Mouse (Mus musculus): ENCODE measurements at regions not wholly inside any gene's neighbourhood (a gene's known extent, or its start where the extent isn't known, plus 50 kb on each side); places are given as distances from the start of the nearest gene placed in this dataset.

DNA sequence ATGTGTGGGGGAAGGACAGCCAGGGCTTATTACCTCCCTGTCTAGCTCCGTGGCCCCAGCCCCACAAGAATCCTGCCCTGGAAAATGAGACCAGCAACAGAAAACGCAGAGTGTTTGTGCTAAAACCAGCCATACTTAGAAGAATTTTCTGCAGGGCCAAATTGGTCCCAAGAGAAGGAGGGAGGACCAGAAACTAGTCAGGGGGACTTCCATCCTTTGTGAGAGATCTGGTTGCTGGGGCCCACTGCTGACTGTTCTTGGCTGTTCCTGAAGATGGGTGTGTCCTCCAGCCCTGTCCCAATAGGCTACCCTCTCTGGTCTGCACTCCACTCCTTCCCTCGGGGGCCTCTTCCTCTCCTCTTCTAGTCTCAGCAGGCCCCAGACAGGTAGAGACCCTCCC, 430.6 kb downstream of the Ptpru start:
- Histone ChIP-seq H3K27ac (replicated peaks) (no peak overlapping the region), H3K4me1 (peaks cover 29% of the 10 kb centered on the region), H3K4me2 (no peak overlapping the region), H3K9ac (replicated peaks) (no peak overlapping the region), H3K27me3 (replicated peaks) (peaks cover 3% of the 10 kb centered on the region; the same call in 1 of the 2 replicates), H3K36me3 (no peaks in the 10 kb centered on the region), H3K4me3 (replicated peaks) (no peak overlapping the region), H3K9me3 (replicated peaks) (no peaks in the 10 kb centered on the region)
- no peak for ATAC-seq (ENCODE audit: low FRiP score)
- WGBS = 26% methylated on average over 3 of the region's 3 CpGs

DNA sequence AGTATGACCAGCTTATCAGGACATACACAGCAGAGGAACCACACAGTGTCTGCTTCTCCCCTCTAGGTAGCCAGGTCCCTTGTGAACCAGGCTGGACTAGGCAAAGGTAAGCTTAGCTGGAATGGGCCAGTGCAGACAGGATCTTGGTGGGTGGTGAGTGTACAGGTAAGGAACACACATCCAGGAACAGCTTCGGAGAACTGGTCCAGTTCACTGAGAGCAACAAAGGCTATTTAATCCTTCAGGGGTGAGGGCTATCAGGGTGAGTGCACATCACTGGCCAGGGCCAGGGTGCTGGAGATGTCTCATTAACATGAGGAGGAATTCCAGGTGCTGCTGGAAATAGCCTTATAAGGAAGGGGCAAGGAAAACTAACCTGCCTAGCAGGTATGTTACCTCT, 429.4 kb downstream of the Ptpru start:
- peaks cover 29% of the 10 kb centered on the region for H3K4me1 ChIP-seq
- no peaks in the 10 kb centered on the region for H3K36me3 ChIP-seq
- peaks cover 2% of the 10 kb centered on the region; the same call in 1 of the 2 replicates for H3K27me3 ChIP-seq (replicated peaks)
- WGBS = 88% methylated on average over 1 of the region's 1 CpGs
- H3K9ac ChIP-seq (replicated peaks) = no peak overlapping the region
- no peak overlapping the region for H3K4me3 ChIP-seq (replicated peaks)
- ATAC-seq (ENCODE audit: low FRiP score) = no peak
- no peaks in the 10 kb centered on the region for H3K9me3 ChIP-seq (replicated peaks)
- no peak overlapping the region for H3K4me2 ChIP-seq
- H3K27ac ChIP-seq (replicated peaks) = no peak overlapping the region

- Histone ChIP-seq H3K9me3 (replicated peaks) (no peaks in the 10 kb centered on the region), H3K36me3 (no peaks in the 10 kb centered on the region), H3K4me2 (no peak overlapping the region), H3K4me1 (peaks cover 29% of the 10 kb centered on the region), H3K9ac (replicated peaks) (no peak overlapping the region), H3K4me3 (replicated peaks) (no peak overlapping the region), H3K27ac (replicated peaks) (no peak overlapping the region), H3K27me3 (replicated peaks) (no peaks in the 10 kb centered on the region)
- WGBS = 33% methylated on average over 3 of the region's 3 CpGs
- ATAC-seq (ENCODE audit: low FRiP score) = no peak
Measured at GRCm38 (mm10) chr4:131409805-131410204, 428.3 kb downstream of the Ptpru start.

DNA sequence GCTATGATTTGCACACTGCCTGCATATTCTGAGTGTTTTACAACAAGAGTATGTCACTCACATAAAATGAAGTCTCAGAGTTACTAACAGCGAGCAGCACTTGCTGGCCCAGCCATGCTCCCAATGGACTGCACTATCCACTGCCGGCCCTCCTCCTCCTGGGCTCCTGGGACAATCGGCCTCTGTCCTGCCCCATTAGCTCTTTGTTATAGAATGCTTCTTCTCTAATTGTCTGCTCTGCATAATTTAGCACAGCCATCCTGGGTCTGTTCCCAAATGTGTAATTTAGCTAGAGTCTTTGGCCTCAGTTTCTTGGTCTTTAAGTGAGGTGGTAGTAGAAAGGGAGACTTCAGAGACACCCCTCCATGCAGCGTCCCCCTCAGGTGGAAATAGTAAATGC, 426.2 kb downstream of the Ptpru start:
- H3K4me1 ChIP-seq = peaks cover 20% of the 10 kb centered on the region
- H3K27ac ChIP-seq (replicated peaks) = no peak overlapping the region
- no peak overlapping the region for H3K4me2 ChIP-seq
- no peak overlapping the region for H3K9ac ChIP-seq (replicated peaks)
- no peak overlapping the region for H3K4me3 ChIP-seq (replicated peaks)
- H3K36me3 ChIP-seq = no peaks in the 10 kb centered on the region
- H3K27me3 ChIP-seq (replicated peaks) = no peaks in the 10 kb centered on the region
- no peaks in the 10 kb centered on the region for H3K9me3 ChIP-seq (replicated peaks)
- no peak for ATAC-seq (ENCODE audit: low FRiP score)
- WGBS = 21% methylated on average over 4 of the region's 4 CpGs

DNA sequence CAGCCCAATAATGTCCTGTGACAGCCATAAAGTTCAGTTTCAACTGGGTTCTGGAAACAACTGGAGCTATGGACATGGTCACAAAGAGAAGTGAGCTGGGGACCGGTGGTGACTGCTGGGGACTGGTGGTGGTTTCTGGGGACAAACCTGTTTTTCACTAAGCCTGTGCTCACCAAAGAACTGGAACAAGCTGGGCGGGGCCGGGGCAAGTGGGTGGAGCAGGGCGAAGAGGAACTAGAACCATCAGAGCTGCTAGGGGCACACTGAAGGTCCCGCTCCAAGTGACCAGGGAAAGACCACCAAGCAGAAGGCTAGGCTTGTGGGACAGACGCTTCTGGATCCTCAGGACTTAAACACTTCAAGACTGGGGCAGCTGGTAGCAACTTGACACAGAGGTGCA, 424.7 kb downstream of the Ptpru start:
- H3K27ac ChIP-seq (replicated peaks) = no peak overlapping the region
- H3K4me2 ChIP-seq = no peak overlapping the region
- H3K36me3 ChIP-seq = no peaks in the 10 kb centered on the region
- no peak overlapping the region for H3K9ac ChIP-seq (replicated peaks)
- ATAC-seq (ENCODE audit: low FRiP score) = no peak
- no peak overlapping the region for H3K4me3 ChIP-seq (replicated peaks)
- H3K27me3 ChIP-seq (replicated peaks) = no peaks in the 10 kb centered on the region
- 84% methylated on average over 6 of the region's 6 CpGs for WGBS
- H3K4me1 ChIP-seq = peaks cover 13% of the 10 kb centered on the region
- no peaks in the 10 kb centered on the region for H3K9me3 ChIP-seq (replicated peaks)

DNA sequence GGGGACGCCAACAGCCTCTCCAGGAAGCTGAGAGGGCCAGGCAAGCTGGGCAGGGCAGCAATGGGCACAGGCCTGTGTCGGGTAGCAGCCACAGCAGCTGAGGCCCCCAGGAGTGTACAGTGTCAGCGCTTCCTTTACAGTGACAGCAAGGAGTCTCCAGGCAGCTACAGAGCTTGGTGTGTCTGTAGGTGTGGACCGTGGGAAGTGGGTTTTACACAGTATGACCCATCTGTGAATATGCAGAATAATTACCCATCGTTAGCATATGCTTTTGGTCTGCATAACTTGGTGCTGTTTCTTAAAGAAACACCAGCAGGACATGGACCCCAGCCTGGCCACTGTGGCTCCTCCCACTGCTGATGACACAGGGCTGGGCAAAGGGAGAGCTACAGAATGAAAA, 422.6 kb downstream of the Ptpru start:
- Histone ChIP-seq H3K4me1 (peaks cover 13% of the 10 kb centered on the region), H3K36me3 (no peaks in the 10 kb centered on the region), H3K9ac (replicated peaks) (no peak overlapping the region), H3K4me2 (no peak overlapping the region), H3K9me3 (replicated peaks) (no peaks in the 10 kb centered on the region), H3K27me3 (replicated peaks) (no peaks in the 10 kb centered on the region), H3K27ac (replicated peaks) (no peak overlapping the region), H3K4me3 (replicated peaks) (no peak overlapping the region)
- ATAC-seq (ENCODE audit: low FRiP score) = no peak
- WGBS = 73% methylated on average over 5 of the region's 5 CpGs

DNA sequence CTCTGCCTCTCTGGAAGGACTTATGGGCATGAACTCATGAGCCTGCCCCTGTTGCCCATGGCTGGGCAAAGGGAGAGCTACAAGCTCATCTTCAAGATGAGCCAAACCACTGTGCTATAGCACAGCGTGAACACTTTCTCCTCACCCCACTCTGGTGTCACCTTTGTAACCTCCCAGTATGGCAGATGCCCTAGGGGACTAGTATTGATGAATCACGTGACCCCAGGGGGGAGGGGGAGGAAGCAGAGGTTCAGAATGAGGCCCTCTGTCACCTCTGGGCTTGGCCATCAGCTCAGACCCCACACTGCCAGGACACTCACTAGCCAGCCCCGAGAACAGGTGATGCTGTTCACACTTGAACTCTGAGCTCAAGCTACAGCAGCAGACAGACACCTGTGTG, 421.9 kb downstream of the Ptpru start:
- no peak overlapping the region for H3K9ac ChIP-seq (replicated peaks)
- H3K27ac ChIP-seq (replicated peaks) = no peak overlapping the region
- WGBS = 57% methylated on average over 3 of the region's 3 CpGs
- H3K4me1 ChIP-seq = peaks cover 13% of the 10 kb centered on the region
- H3K36me3 ChIP-seq = no peaks in the 10 kb centered on the region
- no peak overlapping the region for H3K4me3 ChIP-seq (replicated peaks)
- H3K4me2 ChIP-seq = no peak overlapping the region
- H3K9me3 ChIP-seq (replicated peaks) = no peaks in the 10 kb centered on the region
- no peaks in the 10 kb centered on the region for H3K27me3 ChIP-seq (replicated peaks)
- no peak for ATAC-seq (ENCODE audit: low FRiP score)

GRCm38 (mm10) chr4:131417159-131417748, 420.8 kb downstream of the Ptpru start:
- no peak overlapping the region for H3K4me2 ChIP-seq
- H3K27ac ChIP-seq (replicated peaks) = peak overlapping the region; percentile 45; the same call in 1 of the 2 replicates
- WGBS = 71% methylated on average over 14 of the region's 14 CpGs

GRCm38 (mm10) chr4:131425311-131425710, 412.8 kb downstream of the Ptpru start:
- H3K4me1 ChIP-seq = peaks cover 20% of the 10 kb centered on the region
- H3K9ac ChIP-seq (replicated peaks) = no peak overlapping the region
- WGBS = 55% methylated on average over 11 of the region's 11 CpGs
- H3K27me3 ChIP-seq (replicated peaks) = no peaks in the 10 kb centered on the region
- H3K4me3 ChIP-seq (replicated peaks) = no peak overlapping the region
- no peaks in the 10 kb centered on the region for H3K9me3 ChIP-seq (replicated peaks)
- no peaks in the 10 kb centered on the region for H3K36me3 ChIP-seq
- no peak for ATAC-seq (ENCODE audit: low FRiP score)
- H3K27ac ChIP-seq (replicated peaks) = no peak overlapping the region
- no peak overlapping the region for H3K4me2 ChIP-seq

More at GRCm38 (mm10) chr4:131417159-131417748, 420.8 kb downstream of the Ptpru start:
- Histone ChIP-seq H3K9ac (replicated peaks) (no peak overlapping the region), H3K36me3 (no peaks in the 10 kb centered on the region), H3K4me3 (replicated peaks) (no peak overlapping the region), H3K4me1 (peaks cover 5% of the 10 kb centered on the region; the same call in 1 of the 2 replicates), H3K27me3 (replicated peaks) (no peaks in the 10 kb centered on the region), H3K9me3 (replicated peaks) (no peaks in the 10 kb centered on the region)
- ATAC-seq (ENCODE audit: low FRiP score) = no peak

DNA sequence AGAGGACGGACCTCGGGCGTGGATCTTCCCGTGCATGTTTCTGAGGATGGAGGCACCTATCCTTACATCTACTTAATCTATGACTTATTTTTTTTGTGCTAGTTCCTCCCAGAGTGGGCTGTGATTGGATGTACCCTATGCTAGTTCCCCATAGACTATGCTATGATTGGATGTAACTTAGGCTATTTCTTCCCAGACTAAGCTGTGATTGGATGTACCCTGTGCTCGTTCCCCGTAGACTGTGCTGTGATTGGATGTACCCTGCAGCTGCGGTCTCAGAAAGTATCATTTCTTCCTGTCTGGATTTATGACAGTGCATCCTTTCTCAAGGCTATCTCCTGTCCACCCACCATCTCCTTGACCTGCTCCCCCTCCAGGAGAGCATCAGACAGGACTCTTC, 410.2 kb downstream of the Ptpru start:
- Histone ChIP-seq H3K27ac (replicated peaks) (no peak overlapping the region), H3K4me2 (no peak overlapping the region), H3K4me3 (replicated peaks) (no peak overlapping the region), H3K4me1 (peaks cover 29% of the 10 kb centered on the region), H3K9ac (replicated peaks) (no peak overlapping the region), H3K36me3 (no peaks in the 10 kb centered on the region), H3K27me3 (replicated peaks) (no peaks in the 10 kb centered on the region), H3K9me3 (replicated peaks) (no peaks in the 10 kb centered on the region)
- 96% methylated on average over 7 of the region's 7 CpGs for WGBS
- ATAC-seq (ENCODE audit: low FRiP score) = no peak

- ATAC-seq (ENCODE audit: low FRiP score) = peak; percentile 51
- H3K27ac ChIP-seq (replicated peaks) = no peak overlapping the region
- H3K9me3 ChIP-seq (replicated peaks) = no peaks in the 10 kb centered on the region
- H3K9ac ChIP-seq (replicated peaks) = no peak overlapping the region
- WGBS = 25% methylated on average over 11 of the region's 11 CpGs
- peak overlapping the region; percentile 7; the same call in 1 of the 2 replicates for H3K4me2 ChIP-seq
- H3K4me1 ChIP-seq = peaks cover 29% of the 10 kb centered on the region
- H3K27me3 ChIP-seq (replicated peaks) = no peaks in the 10 kb centered on the region
- no peaks in the 10 kb centered on the region for H3K36me3 ChIP-seq
- no peak overlapping the region for H3K4me3 ChIP-seq (replicated peaks)
Measured at GRCm38 (mm10) chr4:131429356-131429755, 408.7 kb downstream of the Ptpru start.

GRCm38 (mm10) chr4:131430420-131430819, 407.7 kb downstream of the Ptpru start:
- no peaks in the 10 kb centered on the region for H3K9me3 ChIP-seq (replicated peaks)
- H3K9ac ChIP-seq (replicated peaks) = no peak overlapping the region
- H3K4me2 ChIP-seq = no peak overlapping the region
- whole genome bisulfite sequencing = 96% methylated on average over 1 of the region's 1 CpGs
- peaks cover 33% of the 10 kb centered on the region for H3K4me1 ChIP-seq
- no peaks in the 10 kb centered on the region for H3K36me3 ChIP-seq
- H3K4me3 ChIP-seq (replicated peaks) = no peak overlapping the region
- no peaks in the 10 kb centered on the region for H3K27me3 ChIP-seq (replicated peaks)
- no peak for ATAC-seq (ENCODE audit: low FRiP score)
- no peak overlapping the region for H3K27ac ChIP-seq (replicated peaks)
